Mouse (Mus musculus): Measurements from ENCODE around the gene B3glct. TPM values are rescaled to one million over a fixed set of nuclear protein-coding genes. Genes with fewer than 3 reads are reported as not detected.

The B3glct gene
- polyA plus RNA-seq (2014; fragmentation: Nextera tagmentation; extraction: Ambion mirVana), result 16.8 and 19.0 TPM in 2 replicates

DNA sequence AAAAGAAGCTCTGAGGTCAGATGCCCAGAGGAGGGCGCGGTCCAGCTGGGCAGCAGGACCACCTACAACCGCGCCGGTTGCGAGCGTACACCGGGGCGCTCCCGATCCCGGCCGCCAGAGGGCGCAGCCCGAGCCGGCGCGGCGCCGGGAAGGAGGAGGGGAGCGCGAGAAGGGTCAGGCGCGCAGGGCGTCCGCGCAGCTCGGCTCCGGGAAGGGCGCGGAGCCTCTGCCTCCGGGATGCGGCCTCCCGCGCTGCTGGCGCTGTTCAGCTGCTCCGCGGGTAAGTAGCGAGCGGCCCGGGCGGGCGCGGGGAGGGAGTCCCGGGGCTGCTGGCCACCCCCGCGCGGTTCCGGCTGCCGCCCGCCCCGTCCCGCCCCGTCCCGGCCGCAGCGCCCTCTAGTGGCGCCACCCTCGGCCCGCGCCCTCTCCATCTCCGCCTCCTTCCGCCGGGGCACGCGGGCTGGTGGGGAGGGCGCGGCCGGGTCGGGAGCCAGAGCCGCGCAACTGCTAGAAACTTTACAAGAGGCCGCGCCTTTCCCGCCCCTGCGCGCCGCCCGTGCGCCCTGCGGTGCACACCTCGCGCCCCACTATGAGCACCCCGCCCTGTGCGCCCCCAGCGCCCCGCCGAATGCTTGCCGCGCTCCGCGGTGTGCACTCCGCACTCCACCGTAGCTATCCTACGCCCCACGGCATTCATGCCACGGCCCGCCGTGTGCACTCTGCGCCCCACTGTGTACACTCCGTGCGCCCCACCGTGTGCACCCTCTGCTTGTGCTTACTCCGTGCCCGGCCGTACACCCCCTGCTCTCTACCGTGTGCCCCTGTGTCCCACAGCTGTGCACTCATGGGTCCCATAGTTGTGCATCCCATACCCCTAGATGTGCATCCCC is at the start of gene B3glct:
Gene B3glct, plus strand, starts transcription at position 131 of the 890 bp plus-strand sequence.
- H3K27me3 ChIP-seq (ENCODE audit: control insufficient read depth, insufficient read depth, low read length), result no peaks in the 10 kb centered on the region

DNA sequence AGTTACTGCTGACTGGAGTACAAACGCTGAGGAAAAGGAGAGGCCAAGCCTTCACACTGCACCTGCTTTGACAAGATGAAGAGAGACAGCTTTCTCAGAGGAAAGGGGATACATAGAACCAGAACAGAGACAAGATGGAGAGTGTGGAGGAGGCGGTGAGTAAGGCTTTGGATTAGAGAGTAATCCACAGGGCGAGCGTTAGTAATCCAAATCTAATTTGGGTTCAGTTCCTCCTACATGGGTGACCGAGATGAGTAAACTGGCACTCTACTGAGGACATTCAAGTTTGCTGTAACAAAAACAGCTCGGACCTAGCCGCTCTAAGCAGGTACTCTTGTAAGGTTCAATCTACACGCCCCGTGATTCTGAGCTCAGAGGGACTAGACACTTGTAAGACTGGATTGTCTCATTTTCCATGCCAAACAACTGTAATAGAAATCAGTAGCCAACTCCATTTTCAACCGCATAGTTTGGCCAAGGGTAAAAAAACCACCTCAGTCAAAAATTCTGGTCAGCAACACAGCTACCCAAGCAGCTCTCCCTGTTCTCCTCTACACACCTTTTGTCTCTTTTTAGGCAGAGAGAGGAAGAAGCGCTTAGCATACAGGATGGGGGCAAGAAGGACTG is 43.5 kb upstream of the B3glct start:
- no peak overlapping the region for H3K27ac ChIP-seq (replicated peaks; ENCODE audit: low read depth, low read length)

More for the DNA sequence above, at the start of gene B3glct:
- DNase-seq (ENCODE audit: low spot score) (peak; percentile 87), ATAC-seq (replicated peaks; ENCODE audit: insufficient number of reproducible peaks, low FRiP score, low TSS enrichment, low read depth) (peak; percentile 94)
- no peaks in the 10 kb centered on the region for H3K9me3 ChIP-seq (replicated peaks; ENCODE audit: control insufficient read depth, low read length)
- peak within 1 kb of the TSS; percentile 73 for H3K4me3 ChIP-seq (ENCODE audit: low read depth, low read length)
- H3K9ac ChIP-seq (replicated peaks; ENCODE audit: low read length), result peak within 1 kb of the TSS; percentile 92
- H3K27ac ChIP-seq (replicated peaks; ENCODE audit: low read depth, low read length), result peak within 1 kb of the TSS; percentile 78
- WGBS, result under 1% methylated on average over 85 of the region's 106 CpGs
- H3K4me1 ChIP-seq (ENCODE audit: control insufficient read depth, insufficient read depth, low read length), result no peaks in the 10 kb centered on the region
- no peaks in the 10 kb centered on the region for H3K36me3 ChIP-seq (replicated peaks; ENCODE audit: control insufficient read depth, insufficient read depth, low read depth, low read length)
- H3K4me2 ChIP-seq (ENCODE audit: low read depth, low read length), result peak within 1 kb of the TSS; percentile 89

DNA sequence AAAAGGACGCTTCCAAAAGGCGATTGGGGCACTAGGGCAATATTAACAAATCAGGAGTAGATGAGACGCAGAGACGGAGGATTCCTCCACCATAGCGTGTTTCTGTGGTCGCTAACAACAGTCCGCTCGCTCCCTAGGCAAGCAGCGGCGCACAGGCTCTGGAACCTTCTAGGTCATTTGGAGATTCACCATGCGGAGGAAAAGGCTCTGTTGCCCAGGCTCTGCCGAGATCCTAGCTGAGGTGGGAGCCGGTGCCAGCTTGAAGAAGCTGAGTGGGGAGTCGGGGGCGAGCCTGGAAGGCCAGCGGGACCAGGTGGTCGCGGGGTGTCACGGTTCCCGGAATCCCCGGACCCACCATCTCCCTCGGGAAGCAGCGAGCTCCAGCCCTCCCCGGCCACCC is 42.5 kb upstream of the B3glct start:
- ATAC-seq (replicated peaks; ENCODE audit: insufficient number of reproducible peaks, low FRiP score, low TSS enrichment, low read depth) (no peak), DNase-seq (ENCODE audit: low spot score) (peak; percentile 43)
- Histone ChIP-seq H3K4me1 (ENCODE audit: control insufficient read depth, insufficient read depth, low read length) (no peaks in the 10 kb centered on the region), H3K36me3 (replicated peaks; ENCODE audit: control insufficient read depth, insufficient read depth, low read depth, low read length) (peaks cover 6% of the 10 kb centered on the region), H3K27me3 (ENCODE audit: control insufficient read depth, insufficient read depth, low read length) (no peaks in the 10 kb centered on the region), H3K4me3 (ENCODE audit: low read depth, low read length) (peak overlapping the region; percentile 81), H3K9ac (replicated peaks; ENCODE audit: low read length) (peak overlapping the region; percentile 82), H3K4me2 (ENCODE audit: low read depth, low read length) (peak overlapping the region; percentile 87), H3K27ac (replicated peaks; ENCODE audit: low read depth, low read length) (peak overlapping the region; percentile 79), H3K9me3 (replicated peaks; ENCODE audit: control insufficient read depth, low read length) (no peaks in the 10 kb centered on the region)
- 1% methylated on average over 24 of the region's 24 CpGs for WGBS

More for the DNA sequence above, 43.5 kb upstream of the B3glct start:
- DNase-seq (ENCODE audit: low spot score) (no peak), ATAC-seq (replicated peaks; ENCODE audit: insufficient number of reproducible peaks, low FRiP score, low TSS enrichment, low read depth) (no peak)
- H3K36me3 ChIP-seq (replicated peaks; ENCODE audit: control insufficient read depth, insufficient read depth, low read depth, low read length), result peaks cover 9% of the 10 kb centered on the region
- H3K27me3 ChIP-seq (ENCODE audit: control insufficient read depth, insufficient read depth, low read length), result no peaks in the 10 kb centered on the region
- H3K9ac ChIP-seq (replicated peaks; ENCODE audit: low read length), result peak overlapping the region; percentile 82
- H3K4me2 ChIP-seq (ENCODE audit: low read depth, low read length), result peak overlapping the region; percentile 87
- no peaks in the 10 kb centered on the region for H3K4me1 ChIP-seq (ENCODE audit: control insufficient read depth, insufficient read depth, low read length)
- H3K9me3 ChIP-seq (replicated peaks; ENCODE audit: control insufficient read depth, low read length), result no peaks in the 10 kb centered on the region
- peak overlapping the region; percentile 81 for H3K4me3 ChIP-seq (ENCODE audit: low read depth, low read length)
- WGBS, result 74% methylated on average over 11 of the region's 11 CpGs

DNA sequence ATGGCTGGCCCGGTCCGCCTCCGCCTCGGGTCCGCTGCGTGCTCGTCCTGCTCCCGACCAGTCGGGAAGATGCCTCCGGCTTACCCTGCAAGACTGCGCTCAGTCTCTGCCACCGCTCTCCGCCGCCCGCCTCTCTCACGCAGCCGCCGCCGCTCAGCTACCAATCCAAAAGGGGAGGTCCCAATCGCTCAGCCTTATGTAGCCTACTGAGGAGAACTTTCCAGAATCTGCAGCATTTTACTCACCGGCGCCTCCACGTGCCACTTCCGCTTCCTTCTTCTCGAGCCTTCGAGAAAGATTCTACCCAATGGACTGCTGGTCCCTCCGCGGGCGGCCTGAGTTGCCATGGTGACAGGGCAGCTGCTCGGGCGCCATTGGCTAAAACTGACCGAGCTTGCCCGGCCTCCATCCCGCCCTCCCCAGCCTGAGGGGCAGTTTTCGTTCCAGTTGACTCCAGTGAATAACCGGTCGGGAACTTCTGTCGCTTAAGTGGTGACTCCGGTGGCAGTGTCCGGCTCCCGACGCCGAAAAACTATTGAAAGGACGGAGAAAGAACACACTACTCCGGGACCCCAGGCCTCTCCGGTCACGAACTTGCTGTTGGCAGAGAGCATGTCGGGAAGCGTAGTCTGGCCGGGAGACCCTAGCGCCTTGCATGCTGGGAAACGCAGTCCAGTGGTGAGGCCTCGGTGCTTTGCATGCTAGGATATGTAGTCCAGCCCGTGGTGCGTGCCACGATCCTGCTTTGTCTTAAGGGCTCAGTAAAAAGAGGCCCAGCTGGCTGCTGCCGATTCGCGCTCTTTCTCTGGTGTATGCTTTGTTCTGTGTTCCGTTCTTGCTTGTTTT is 41.7 kb upstream of the B3glct start, which contains the start of gene Hsph1:
Gene Hsph1, minus strand, starts transcription at position 302 of the 846 bp plus-strand sequence.
- Histone ChIP-seq H3K4me3 (ENCODE audit: low read depth, low read length) (peak within 1 kb of the TSS; percentile 81), H3K4me1 (ENCODE audit: control insufficient read depth, insufficient read depth, low read length) (no peaks in the 10 kb centered on the region), H3K27me3 (ENCODE audit: control insufficient read depth, insufficient read depth, low read length) (no peaks in the 10 kb centered on the region), H3K9me3 (replicated peaks; ENCODE audit: control insufficient read depth, low read length) (no peaks in the 10 kb centered on the region), H3K4me2 (ENCODE audit: low read depth, low read length) (peak within 1 kb of the TSS; percentile 87), H3K36me3 (replicated peaks; ENCODE audit: control insufficient read depth, insufficient read depth, low read depth, low read length) (peaks cover 4% of the 10 kb centered on the region), H3K27ac (replicated peaks; ENCODE audit: low read depth, low read length) (peak within 1 kb of the TSS; percentile 79), H3K9ac (replicated peaks; ENCODE audit: low read length) (peak within 1 kb of the TSS; percentile 82)
- ATAC-seq (replicated peaks; ENCODE audit: insufficient number of reproducible peaks, low FRiP score, low TSS enrichment, low read depth), result peak; percentile 99
- whole genome bisulfite sequencing, result under 1% methylated on average over 60 of the region's 60 CpGs
- peak; percentile 99 for DNase-seq (ENCODE audit: low spot score)

DNA sequence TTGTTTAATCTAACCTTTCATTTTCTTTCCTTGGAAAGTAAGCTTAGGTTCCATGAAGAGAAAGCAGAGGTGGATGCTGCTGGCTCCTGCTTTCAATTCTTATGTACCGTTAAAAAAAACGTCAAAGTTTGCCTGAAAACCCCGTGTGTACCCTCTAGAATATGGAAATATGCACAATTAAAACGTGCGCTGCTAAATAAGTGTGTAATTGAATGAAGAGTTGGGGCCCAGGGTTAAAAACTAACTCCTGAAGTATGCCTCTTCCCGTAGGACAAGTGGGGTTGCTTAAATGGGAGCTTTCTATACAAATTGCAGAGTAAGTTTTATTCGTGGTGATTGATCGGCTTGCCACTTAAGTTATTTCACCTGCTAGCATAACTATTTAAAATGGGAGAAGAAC is 40.7 kb upstream of the B3glct start:
- H3K4me2 ChIP-seq (ENCODE audit: low read depth, low read length), result no peak overlapping the region
- WGBS, result 54% methylated on average over 8 of the region's 8 CpGs
- no peaks in the 10 kb centered on the region for H3K27me3 ChIP-seq (ENCODE audit: control insufficient read depth, insufficient read depth, low read length)
- DNase-seq (ENCODE audit: low spot score) (peak; percentile 39), ATAC-seq (replicated peaks; ENCODE audit: insufficient number of reproducible peaks, low FRiP score, low TSS enrichment, low read depth) (no peak)
- H3K4me1 ChIP-seq (ENCODE audit: control insufficient read depth, insufficient read depth, low read length), result no peaks in the 10 kb centered on the region
- H3K36me3 ChIP-seq (replicated peaks; ENCODE audit: control insufficient read depth, insufficient read depth, low read depth, low read length), result peaks cover 2% of the 10 kb centered on the region
- no peaks in the 10 kb centered on the region for H3K9me3 ChIP-seq (replicated peaks; ENCODE audit: control insufficient read depth, low read length)
- H3K4me3 ChIP-seq (ENCODE audit: low read depth, low read length), result no peak overlapping the region
- H3K27ac ChIP-seq (replicated peaks; ENCODE audit: low read depth, low read length), result no peak overlapping the region
- 0 out of 2 replicates have a peak overlapping the region, but pooled peaks have one; percentile 19 for H3K9ac ChIP-seq (replicated peaks; ENCODE audit: low read length)

DNA sequence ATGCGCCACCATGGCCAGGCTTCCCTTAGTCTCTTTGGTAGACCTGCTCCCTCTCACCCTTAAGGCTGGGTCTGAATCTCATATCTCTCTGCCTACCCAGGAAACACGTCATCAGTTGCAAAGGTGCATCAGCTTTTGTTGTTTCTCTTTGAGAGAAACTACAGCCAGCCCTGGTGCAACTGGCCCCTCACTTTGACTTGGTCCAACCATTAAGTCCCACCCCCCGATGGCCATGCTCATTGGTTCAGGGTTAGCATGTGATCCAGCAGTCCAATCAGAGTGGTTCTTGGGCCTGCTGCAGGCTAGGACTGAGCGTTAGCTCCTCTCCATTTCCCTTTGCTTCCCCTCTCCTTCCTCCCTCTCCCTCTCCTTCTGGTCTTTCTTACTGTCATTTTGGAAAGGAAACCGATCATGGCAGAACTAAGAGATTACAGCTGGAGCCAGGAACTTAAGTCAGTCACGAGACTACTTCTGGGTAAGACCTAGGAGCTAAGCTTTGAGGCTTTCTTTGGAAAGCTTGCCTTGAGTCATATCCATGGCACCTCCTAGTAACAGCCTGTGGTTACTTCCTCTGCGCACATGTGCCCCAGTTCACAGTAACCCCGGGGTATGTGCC is 36.6 kb upstream of the B3glct start:
- Histone ChIP-seq H3K27ac (replicated peaks; ENCODE audit: low read depth, low read length) (no peak overlapping the region), H3K9ac (replicated peaks; ENCODE audit: low read length) (no peak overlapping the region), H3K36me3 (replicated peaks; ENCODE audit: control insufficient read depth, insufficient read depth, low read depth, low read length) (no peaks in the 10 kb centered on the region), H3K9me3 (replicated peaks; ENCODE audit: control insufficient read depth, low read length) (no peaks in the 10 kb centered on the region), H3K27me3 (ENCODE audit: control insufficient read depth, insufficient read depth, low read length) (no peaks in the 10 kb centered on the region), H3K4me2 (ENCODE audit: low read depth, low read length) (no peak overlapping the region), H3K4me1 (ENCODE audit: control insufficient read depth, insufficient read depth, low read length) (no peaks in the 10 kb centered on the region), H3K4me3 (ENCODE audit: low read depth, low read length) (no peak overlapping the region)
- ATAC-seq (replicated peaks; ENCODE audit: insufficient number of reproducible peaks, low FRiP score, low TSS enrichment, low read depth) (no peak), DNase-seq (ENCODE audit: low spot score) (no peak)
- 87% methylated on average over 8 of the region's 8 CpGs for WGBS

DNA sequence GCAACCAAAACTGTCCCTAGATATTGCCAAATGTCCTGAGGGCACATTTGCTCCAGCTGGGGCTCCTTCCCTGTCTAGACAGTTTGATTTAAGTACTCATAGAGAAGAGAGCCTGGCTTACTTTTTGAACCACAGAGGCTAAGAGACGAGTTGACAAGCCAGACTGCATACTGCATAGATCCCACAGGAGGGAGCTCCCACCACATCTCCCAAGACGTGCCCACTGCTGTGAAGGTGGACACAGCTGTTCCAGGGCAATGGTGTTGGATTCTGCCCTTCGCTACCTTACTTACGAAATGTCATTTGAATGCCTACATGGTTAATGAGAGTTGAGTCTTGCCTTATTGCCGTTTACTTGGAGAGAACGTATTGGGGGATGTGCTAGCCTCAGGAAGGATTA is 35.7 kb upstream of the B3glct start:
- no peaks in the 10 kb centered on the region for H3K36me3 ChIP-seq (replicated peaks; ENCODE audit: control insufficient read depth, insufficient read depth, low read depth, low read length)
- no peak overlapping the region for H3K4me3 ChIP-seq (ENCODE audit: low read depth, low read length)
- WGBS, result 57% methylated on average over 6 of the region's 6 CpGs
- H3K4me2 ChIP-seq (ENCODE audit: low read depth, low read length), result no peak overlapping the region
- no peak overlapping the region for H3K27ac ChIP-seq (replicated peaks; ENCODE audit: low read depth, low read length)
- ATAC-seq (replicated peaks; ENCODE audit: insufficient number of reproducible peaks, low FRiP score, low TSS enrichment, low read depth) (no peak), DNase-seq (ENCODE audit: low spot score) (peak; percentile 42)
- no peaks in the 10 kb centered on the region for H3K4me1 ChIP-seq (ENCODE audit: control insufficient read depth, insufficient read depth, low read length)
- H3K9ac ChIP-seq (replicated peaks; ENCODE audit: low read length), result no peak overlapping the region
- no peaks in the 10 kb centered on the region for H3K27me3 ChIP-seq (ENCODE audit: control insufficient read depth, insufficient read depth, low read length)
- no peaks in the 10 kb centered on the region for H3K9me3 ChIP-seq (replicated peaks; ENCODE audit: control insufficient read depth, low read length)
